Mouse (Mus musculus) limb, embryonic 10.5 days (tissue): ENCODE data around the gene Gpr1. TPM values are rescaled to one million over a fixed set of nuclear protein-coding genes. Genes with fewer than 3 reads are reported as not detected.
A peak's percentile ranks its signal among the peaks of the same experiment; 100 is the strongest.

Source experiments
- DNase-seq: peaks from one replicate; pipeline ENCODE4 v3.0.0-alpha.2; 2017; ENCODE audit warnings: low spot score
- H3K27ac ChIP-seq: fragments of 300-500 bp; sonication (generic); 2 replicates; pipeline ENCODE4 v1.5.1; 2016; ENCODE audit warnings: mild to moderate bottlenecking
- H3K27me3 ChIP-seq: fragments of 300-500 bp; sonication (generic); 2 replicates; pipeline ENCODE4 v1.6.1; 2016; ENCODE audit warnings: low read depth, mild to moderate bottlenecking; ENCODE audit not compliant: poor library complexity, severe bottlenecking
- H3K36me3 ChIP-seq: fragments of 300-500 bp; sonication (generic); 2 replicates; pipeline ENCODE4 v1.6.1; 2016; ENCODE audit warnings: mild to moderate bottlenecking, moderate library complexity
- H3K4me1 ChIP-seq: fragments of 300-500 bp; sonication (generic); 2 replicates; pipeline ENCODE4 v1.6.1; 2016
- H3K4me3 ChIP-seq: fragments of 300-500 bp; sonication (generic); 2 replicates; pipeline ENCODE4 v1.5.1; 2016; ENCODE audit warnings: mild to moderate bottlenecking, moderate library complexity
- H3K9me3 ChIP-seq: fragments of 300-500 bp; sonication (generic); replicated peaks from 2 replicates; pipeline ENCODE4 v1.6.1; 2016; ENCODE audit warnings: mild to moderate bottlenecking
- WGBS: fragments of 180-500 bp; shearing (Covaris S2); methylation state at CpG from one replicate; pipeline ENCODE4 v1.1.7; 2016; 5-methylcytosine and 5-hydroxymethylcytosine counted together
- polyA plus RNA-seq: library from polyadenylated mRNA; unstranded; fragments of >200 nt; fragmentation: Nextera tagmentation; extraction: Ambion mirVana; gene quantifications from 2 replicates; pipeline ENCODE4 v1.2.1, GENCODE M21; 2016

Gpr1 gene
- 0.08 and 0.15 TPM in 2 replicates for polyA plus RNA-seq

DNA sequence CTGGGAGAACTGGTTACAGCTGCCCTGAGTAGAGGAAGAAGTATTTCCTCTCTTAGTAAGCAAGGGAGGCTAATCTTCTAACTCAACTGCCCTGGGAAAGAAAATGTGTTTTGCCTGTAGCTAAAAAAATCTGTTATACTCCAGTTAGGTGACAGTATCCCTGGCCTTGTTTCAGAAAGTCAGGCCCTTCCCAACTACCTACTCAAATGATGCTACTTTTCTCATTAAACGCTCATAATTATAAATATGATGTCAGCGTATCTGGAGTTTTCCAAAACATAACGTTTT, at the start of gene Gpr1:
Gene Gpr1, minus strand, starts transcription at position 273 of the 288 bp plus-strand sequence.
- no peak for DNase-seq
- 30% methylated on average over 3 of the region's 3 CpGs for WGBS
- H3K27ac ChIP-seq, result no peak within 1 kb of the TSS

DNA sequence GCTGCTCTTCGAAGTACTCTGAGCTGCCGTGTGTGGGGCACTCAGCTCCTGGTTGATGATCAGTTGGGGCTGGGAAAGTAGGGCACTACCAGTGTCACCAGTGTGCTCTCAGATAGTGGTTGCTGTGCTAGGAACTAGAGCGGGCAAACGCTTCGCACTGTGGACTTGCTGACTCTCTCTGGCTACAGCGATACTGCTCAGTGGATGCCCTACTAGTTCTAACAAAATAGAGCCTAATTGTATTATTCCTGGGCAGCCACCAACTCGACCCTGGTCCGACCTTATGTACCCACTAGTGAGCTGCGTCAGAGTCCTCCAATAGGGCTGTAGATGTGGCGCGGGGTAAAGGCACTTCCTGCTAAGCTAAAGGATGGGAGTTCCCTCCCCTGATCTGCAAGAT, 49.3 kb upstream of the Gpr1 start:
- H3K36me3 ChIP-seq, result no peaks in the 10 kb centered on the region
- no peak overlapping the region for H3K27ac ChIP-seq
- H3K4me3 ChIP-seq, result no peak overlapping the region
- 42% methylated on average over 11 of the region's 11 CpGs for WGBS
- H3K9me3 ChIP-seq, result no peaks in the 10 kb centered on the region
- H3K4me1 ChIP-seq, result no peaks in the 10 kb centered on the region
- H3K27me3 ChIP-seq, result peaks cover 98% of the 10 kb centered on the region
- DNase-seq, result peak; percentile 36

More for the DNA sequence above, at the start of gene Gpr1:
- Histone ChIP-seq H3K27me3 (peaks cover 53% of the 10 kb centered on the region), H3K9me3 (no peaks in the 10 kb centered on the region), H3K36me3 (no peaks in the 10 kb centered on the region), H3K4me3 (0 out of 2 replicates have a peak within 1 kb of the TSS, but pooled peaks have one; percentile 5), H3K4me1 (peaks cover 13% of the 10 kb centered on the region; the same call in 1 of the 2 replicates)

DNA sequence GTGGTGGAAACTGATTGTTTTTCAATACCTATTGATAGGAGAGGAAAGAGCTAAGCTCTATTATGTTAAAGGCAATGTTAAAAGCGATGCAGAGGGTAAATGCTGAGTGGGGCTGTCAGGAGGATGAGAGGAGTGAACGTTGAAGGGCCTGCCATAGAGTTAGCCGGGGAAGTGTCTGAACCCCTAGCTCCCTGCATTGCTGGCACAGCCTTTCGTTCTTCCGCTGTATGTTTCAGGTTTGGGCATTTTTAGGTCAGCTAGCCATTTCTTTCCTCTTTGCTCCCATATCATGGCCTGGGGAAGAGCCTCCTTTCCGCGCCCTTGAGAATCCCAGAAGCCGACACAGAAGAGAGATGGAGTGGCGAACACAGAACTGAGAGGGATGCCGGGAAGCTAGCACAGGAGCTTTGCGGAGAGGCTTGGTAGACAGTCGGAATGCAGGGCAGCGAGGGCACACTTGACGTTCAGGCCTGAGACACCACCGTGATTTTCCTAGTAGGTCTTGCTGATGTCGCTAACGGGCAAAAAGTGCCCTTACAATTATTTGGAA, 46.8 kb upstream of the Gpr1 start:
- peak; percentile 41 for DNase-seq
- Histone ChIP-seq H3K27me3 (peaks cover 99% of the 10 kb centered on the region), H3K27ac (no peak overlapping the region), H3K9me3 (no peaks in the 10 kb centered on the region), H3K36me3 (no peaks in the 10 kb centered on the region), H3K4me3 (no peak overlapping the region), H3K4me1 (peaks cover 9% of the 10 kb centered on the region)
- 46% methylated on average over 17 of the region's 17 CpGs for WGBS

DNA sequence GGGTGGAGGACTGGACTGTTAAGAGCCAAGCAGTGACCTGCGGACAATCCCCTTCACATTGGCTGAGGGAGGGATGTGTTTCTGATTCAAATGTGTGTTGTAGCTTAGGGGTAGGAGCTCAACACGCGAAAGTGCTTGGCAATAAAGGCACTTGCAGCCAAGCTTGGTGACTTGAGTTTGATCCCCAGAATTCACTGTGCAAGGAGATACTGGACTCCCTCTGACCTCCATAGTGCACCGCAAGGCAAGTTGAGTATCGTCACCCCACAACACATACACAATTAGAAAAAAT, 46.3 kb upstream of the Gpr1 start:
- H3K4me3 ChIP-seq, result no peak overlapping the region
- H3K9me3 ChIP-seq, result no peaks in the 10 kb centered on the region
- 47% methylated on average over 5 of the region's 5 CpGs for WGBS
- DNase-seq, result peak; percentile 40
- no peak overlapping the region for H3K27ac ChIP-seq
- peaks cover 13% of the 10 kb centered on the region for H3K4me1 ChIP-seq
- no peaks in the 10 kb centered on the region for H3K36me3 ChIP-seq
- H3K27me3 ChIP-seq, result peaks cover 99% of the 10 kb centered on the region

GRCm38 (mm10) chr1:63259916-63260741, 45.8 kb upstream of the Gpr1 start:
- Histone ChIP-seq H3K27ac (no peak overlapping the region), H3K36me3 (no peaks in the 10 kb centered on the region), H3K27me3 (peaks cover 99% of the 10 kb centered on the region), H3K4me1 (peaks cover 19% of the 10 kb centered on the region), H3K9me3 (no peaks in the 10 kb centered on the region), H3K4me3 (no peak overlapping the region)
- 44% methylated on average over 17 of the region's 17 CpGs for WGBS
- DNase-seq, result no peak

DNA sequence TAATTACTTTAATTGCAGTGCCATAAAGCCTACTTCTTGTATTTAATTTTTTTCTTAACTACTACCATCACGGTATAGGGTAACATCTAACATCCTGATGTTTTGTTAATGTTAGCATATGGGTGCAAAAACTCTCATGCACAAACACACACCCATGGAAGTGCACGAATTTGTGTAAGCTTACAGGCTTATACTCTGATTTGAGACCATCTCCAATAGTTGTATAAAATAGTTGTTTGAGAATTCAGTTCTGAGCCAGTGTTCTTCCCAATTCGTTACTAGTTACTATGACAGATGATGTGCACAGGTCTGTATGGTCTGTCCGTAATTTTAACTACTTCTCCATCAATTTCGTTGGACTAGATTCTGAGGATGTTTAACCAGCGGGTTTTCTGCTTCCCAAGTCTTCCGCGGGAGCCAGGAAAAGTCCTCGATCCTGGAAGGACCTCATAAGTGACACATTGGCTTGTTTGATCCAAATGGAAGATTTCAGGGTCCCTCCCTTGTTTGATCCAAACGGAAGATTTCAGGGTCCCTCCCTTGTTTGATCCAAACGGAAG, 45.0 kb upstream of the Gpr1 start:
- Histone ChIP-seq H3K4me3 (no peak overlapping the region), H3K9me3 (no peaks in the 10 kb centered on the region), H3K27ac (no peak overlapping the region), H3K36me3 (no peaks in the 10 kb centered on the region), H3K27me3 (peaks cover 99% of the 10 kb centered on the region), H3K4me1 (peaks cover 22% of the 10 kb centered on the region)
- DNase-seq, result no peak
- 45% methylated on average over 11 of the region's 11 CpGs for WGBS

GRCm38 (mm10) chr1:63258501-63258900, 44.2 kb upstream of the Gpr1 start:
- Histone ChIP-seq H3K4me1 (peaks cover 22% of the 10 kb centered on the region), H3K27me3 (peaks cover 96% of the 10 kb centered on the region), H3K4me3 (no peak overlapping the region), H3K9me3 (no peaks in the 10 kb centered on the region), H3K27ac (no peak overlapping the region), H3K36me3 (no peaks in the 10 kb centered on the region)
- WGBS, result 44% methylated on average over 2 of the region's 2 CpGs
- no peak for DNase-seq

GRCm38 (mm10) chr1:63256083-63256482, 41.7 kb upstream of the Gpr1 start:
- Histone ChIP-seq H3K4me3 (no peak overlapping the region), H3K9me3 (no peaks in the 10 kb centered on the region), H3K27me3 (peaks cover 97% of the 10 kb centered on the region), H3K27ac (no peak overlapping the region), H3K4me1 (peaks cover 26% of the 10 kb centered on the region), H3K36me3 (no peaks in the 10 kb centered on the region)
- 15% methylated on average over 5 of the region's 5 CpGs for WGBS
- no peak for DNase-seq

GRCm38 (mm10) chr1:63255101-63255500, 40.8 kb upstream of the Gpr1 start:
- no peak for DNase-seq
- no peak overlapping the region for H3K27ac ChIP-seq
- 27% methylated on average over 4 of the region's 4 CpGs for WGBS

GRCm38 (mm10) chr1:63253291-63253690, 38.9 kb upstream of the Gpr1 start:
- no peaks in the 10 kb centered on the region for H3K9me3 ChIP-seq
- no peak for DNase-seq
- no peaks in the 10 kb centered on the region for H3K36me3 ChIP-seq
- no peak overlapping the region for H3K4me3 ChIP-seq
- 47% methylated on average over 5 of the region's 5 CpGs for WGBS
- H3K4me1 ChIP-seq, result peaks cover 34% of the 10 kb centered on the region
- H3K27me3 ChIP-seq, result peaks cover 97% of the 10 kb centered on the region
- no peak overlapping the region for H3K27ac ChIP-seq

More at GRCm38 (mm10) chr1:63255101-63255500, 40.8 kb upstream of the Gpr1 start:
- Histone ChIP-seq H3K27me3 (peaks cover 97% of the 10 kb centered on the region), H3K9me3 (no peaks in the 10 kb centered on the region), H3K4me1 (peaks cover 27% of the 10 kb centered on the region), H3K4me3 (no peak overlapping the region), H3K36me3 (no peaks in the 10 kb centered on the region)

GRCm38 (mm10) chr1:63252351-63253209, 38.2 kb upstream of the Gpr1 start:
- 34% methylated on average over 24 of the region's 24 CpGs for WGBS
- no peak overlapping the region for H3K27ac ChIP-seq

GRCm38 (mm10) chr1:63249261-63249660, 34.9 kb upstream of the Gpr1 start:
- no peak for DNase-seq
- Histone ChIP-seq H3K27ac (no peak overlapping the region), H3K9me3 (no peaks in the 10 kb centered on the region), H3K4me1 (peaks cover 19% of the 10 kb centered on the region), H3K36me3 (no peaks in the 10 kb centered on the region), H3K4me3 (no peak overlapping the region), H3K27me3 (peaks cover 94% of the 10 kb centered on the region)
- WGBS, result 53% methylated on average over 4 of the region's 4 CpGs

More at GRCm38 (mm10) chr1:63252351-63253209, 38.2 kb upstream of the Gpr1 start:
- H3K4me1 ChIP-seq, result peaks cover 41% of the 10 kb centered on the region
- no peak for DNase-seq
- no peaks in the 10 kb centered on the region for H3K36me3 ChIP-seq
- peaks cover 97% of the 10 kb centered on the region for H3K27me3 ChIP-seq
- H3K9me3 ChIP-seq, result no peaks in the 10 kb centered on the region
- no peak overlapping the region for H3K4me3 ChIP-seq
